ENCODE assay signal across 29 mouse cellular contexts in the genomic region with DNA sequence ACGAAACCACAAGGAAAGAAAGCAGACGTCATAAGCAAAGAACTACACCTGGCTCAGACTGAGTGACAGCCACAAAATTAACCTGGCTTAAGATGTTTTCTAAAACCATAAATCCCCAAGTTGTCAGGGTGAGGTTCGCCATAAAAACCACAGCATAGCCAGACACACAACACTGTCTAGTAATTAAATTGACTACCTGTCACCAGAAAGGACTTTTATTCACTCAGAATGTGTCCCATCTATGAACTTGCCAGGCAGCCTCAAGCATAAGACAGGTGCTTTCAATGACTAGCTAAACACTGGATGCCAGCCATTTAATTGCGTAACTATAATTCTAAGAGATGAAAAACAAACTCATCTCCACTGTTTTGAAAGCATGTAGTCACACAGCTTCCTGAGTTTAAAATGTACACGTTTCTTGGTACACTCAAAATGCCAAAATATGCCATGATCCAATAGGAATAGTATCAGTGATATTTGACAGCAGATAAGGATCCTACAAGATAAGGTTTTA. TPM values are rescaled to one million over a fixed set of nuclear protein-coding genes. Genes with fewer than 3 reads are reported as not detected.
DNase-seq lines count a peak whose midpoint lies in the region; ATAC-seq and TF ChIP-seq lines count a peak whose summit lies in the region.
"Had no signal": no experiment of that assay in that cellular context is flagged by ENCODE, and none has a peak within 500 bp of the region (broad histone marks: within the 10 kb centered on the region; RNA-seq: fewer than 3 reads in every experiment).

No protein-coding gene starts in this region.

- ATAC-seq in embryonic facial prominence, embryonic 14.5 days (ENCODE audit: low read depth), result peak; percentile 88
- no peak for ATAC-seq in forebrain, embryonic 16.5 days
- ATAC-seq in stomach, postnatal 0 days (ENCODE audit: low FRiP score, low TSS enrichment), result no peak
- ATAC-seq: hindbrain, postnatal 0 days; inflammation-experienced regulatory T-cells, adult 6 months; Patski had no signal

- no peak overlapping the region for H3K4me2 ChIP-seq in embryonic facial prominence, embryonic 14.5 days (ENCODE audit: low read depth, low read length)
- no peak overlapping the region for H3K4me2 ChIP-seq in forebrain, embryonic 16.5 days (ENCODE audit: low read length)
- H3K4me2 ChIP-seq in stomach, postnatal 0 days (replicated peaks; ENCODE audit: low read depth), result no peak overlapping the region
- H3K4me2 ChIP-seq: embryonic facial prominence, embryonic 15.5 days; forebrain, embryonic 12.5 days; forebrain, embryonic 15.5 days; heart, embryonic 12.5 days; heart, embryonic 15.5 days; hindbrain, embryonic 14.5 days had no signal

- no peaks in the 10 kb centered on the region for H3K36me3 ChIP-seq in embryonic facial prominence, embryonic 14.5 days (ENCODE audit: control insufficient read depth, insufficient read depth, low read length)
- H3K36me3 ChIP-seq in embryonic facial prominence, embryonic 10.5 days (replicated peaks), result no peaks in the 10 kb centered on the region
- H3K36me3 ChIP-seq in forebrain, embryonic 16.5 days (ENCODE audit: control insufficient read depth, insufficient read depth), result no peaks in the 10 kb centered on the region
- no peaks in the 10 kb centered on the region for H3K36me3 ChIP-seq in stomach, postnatal 0 days (ENCODE audit: control insufficient read depth, insufficient read depth, low read length)
- H3K36me3 ChIP-seq: embryonic facial prominence, embryonic 15.5 days; forebrain, embryonic 12.5 days; forebrain, embryonic 15.5 days; G1E; heart, embryonic 12.5 days; heart, embryonic 15.5 days; hindbrain, embryonic 10.5 days had no signal

- no peaks in the 10 kb centered on the region for H3K4me1 ChIP-seq in embryonic facial prominence, embryonic 14.5 days (ENCODE audit: control insufficient read depth, insufficient read depth, low read length)
- H3K4me1 ChIP-seq in embryonic facial prominence, embryonic 10.5 days, result no peaks in the 10 kb centered on the region
- H3K4me1 ChIP-seq in forebrain, embryonic 16.5 days (replicated peaks; ENCODE audit: control insufficient read depth, insufficient read depth, low read length), result no peaks in the 10 kb centered on the region
- no peaks in the 10 kb centered on the region for H3K4me1 ChIP-seq in stomach, postnatal 0 days (replicated peaks; ENCODE audit: control insufficient read depth, insufficient read depth)
- H3K4me1 ChIP-seq: embryonic facial prominence, embryonic 15.5 days; forebrain, embryonic 12.5 days; forebrain, embryonic 15.5 days; heart, embryonic 12.5 days; heart, embryonic 15.5 days; hindbrain, embryonic 10.5 days had no signal

- no peak overlapping the region for H3K4me3 ChIP-seq in embryonic facial prominence, embryonic 14.5 days (ENCODE audit: low read depth, low read length)
- no peak overlapping the region for H3K4me3 ChIP-seq in embryonic facial prominence, embryonic 10.5 days
- H3K4me3 ChIP-seq in forebrain, embryonic 16.5 days (replicated peaks; ENCODE audit: low read length), result no peak overlapping the region
- H3K4me3 ChIP-seq in stomach, postnatal 0 days (ENCODE audit: low read depth, low read length), result no peak overlapping the region
- H3K4me3 ChIP-seq: embryonic facial prominence, embryonic 15.5 days; forebrain, embryonic 12.5 days; forebrain, embryonic 15.5 days; gastrocnemius, adult 2 months; heart, embryonic 12.5 days; heart, embryonic 15.5 days; hindbrain, embryonic 10.5 days had no signal

- H3K27me3 ChIP-seq in embryonic facial prominence, embryonic 14.5 days (replicated peaks; ENCODE audit: control insufficient read depth, insufficient read depth, low read length), result no peaks in the 10 kb centered on the region
- no peaks in the 10 kb centered on the region for H3K27me3 ChIP-seq in embryonic facial prominence, embryonic 10.5 days (replicated peaks; ENCODE audit: low read depth, poor library complexity, severe bottlenecking)
- H3K27me3 ChIP-seq in forebrain, embryonic 16.5 days (replicated peaks; ENCODE audit: control insufficient read depth, insufficient read depth, low read length), result no peaks in the 10 kb centered on the region
- H3K27me3 ChIP-seq in stomach, postnatal 0 days (ENCODE audit: control insufficient read depth, insufficient read depth, low read length), result no peaks in the 10 kb centered on the region
- H3K27me3 ChIP-seq: embryonic facial prominence, embryonic 15.5 days; forebrain, embryonic 12.5 days; forebrain, embryonic 15.5 days; heart, embryonic 12.5 days; heart, embryonic 15.5 days; Patski had no signal

- no peaks in the 10 kb centered on the region for H3K9me3 ChIP-seq in embryonic facial prominence, embryonic 14.5 days (ENCODE audit: control insufficient read depth, low read length)
- no peaks in the 10 kb centered on the region for H3K9me3 ChIP-seq in embryonic facial prominence, embryonic 10.5 days
- no peaks in the 10 kb centered on the region for H3K9me3 ChIP-seq in forebrain, embryonic 16.5 days (ENCODE audit: control insufficient read depth, low read length)
- no peaks in the 10 kb centered on the region for H3K9me3 ChIP-seq in stomach, postnatal 0 days (ENCODE audit: control insufficient read depth, low read length)
- H3K9me3 ChIP-seq: embryonic facial prominence, embryonic 15.5 days; forebrain, embryonic 12.5 days; forebrain, embryonic 15.5 days; G1E; heart, embryonic 12.5 days; heart, embryonic 15.5 days; hindbrain, embryonic 10.5 days had no signal

- no peak overlapping the region for H3K9ac ChIP-seq in embryonic facial prominence, embryonic 14.5 days (ENCODE audit: low read depth, low read length)
- H3K9ac ChIP-seq in forebrain, embryonic 16.5 days (replicated peaks; ENCODE audit: low read depth, low read length), result no peak overlapping the region
- no peak overlapping the region for H3K9ac ChIP-seq in stomach, postnatal 0 days (ENCODE audit: low read length)
- H3K9ac ChIP-seq: embryonic facial prominence, embryonic 15.5 days; forebrain, embryonic 12.5 days; forebrain, embryonic 15.5 days; heart, embryonic 12.5 days; heart, embryonic 15.5 days; hindbrain, embryonic 14.5 days had no signal

- TF ChIP-seq CTCF in stomach, postnatal 0 days (IDR thresholded peaks at IDR 0.05; ENCODE audit: low read depth), result no peak

- no peak for TF ChIP-seq EP300 in stomach, postnatal 0 days (optimal IDR thresholded peaks at IDR 0.05)

- WGBS in embryonic facial prominence, embryonic 14.5 days, result 62% methylated on average over 5 of the region's 5 CpGs
- WGBS in embryonic facial prominence, embryonic 10.5 days, result 78% methylated on average over 5 of the region's 5 CpGs
- 80% methylated on average over 5 of the region's 5 CpGs for WGBS in forebrain, embryonic 16.5 days
- 48% methylated on average over 5 of the region's 5 CpGs for WGBS in stomach, postnatal 0 days

- no peak overlapping the region for H3K27ac ChIP-seq in embryonic facial prominence, embryonic 14.5 days (replicated peaks; ENCODE audit: low read depth, low read length)
- H3K27ac ChIP-seq in embryonic facial prominence, embryonic 10.5 days (replicated peaks), result no peak overlapping the region
- H3K27ac ChIP-seq in forebrain, embryonic 16.5 days (ENCODE audit: low read length), result no peak overlapping the region
- H3K27ac ChIP-seq in stomach, postnatal 0 days (replicated peaks), result no peak overlapping the region
- H3K27ac ChIP-seq: embryonic facial prominence, embryonic 15.5 days; forebrain, embryonic 12.5 days; forebrain, embryonic 15.5 days; gastrocnemius, adult 2 months; heart, embryonic 15.5 days; hindbrain, embryonic 10.5 days; hindbrain, embryonic 14.5 days; hindbrain, postnatal 0 days had no signal

- DNase-seq in embryonic facial prominence, embryonic 14.5 days (ENCODE audit: low spot score), result peak; percentile 73
- no peak for DNase-seq in embryonic facial prominence, embryonic 10.5 days (ENCODE audit: low spot score)
- DNase-seq in lung, postnatal 25 days (ENCODE audit: low spot score), result peak; percentile 7
- DNase-seq in lung, postnatal 10 days, result no peak
- DNase-seq in forelimb bud, embryonic 11.5 days (ENCODE audit: low read depth, low spot score), result peak; percentile 11
- no peak for DNase-seq in stomach, postnatal 0 days (ENCODE audit: low spot score)
- DNase-seq: adrenal gland, postnatal 10 days; cerebellum, adult 11 months; cerebellum, adult 2 months; cerebellum, adult 9-11 months; cerebellum, postnatal 25 days; embryo, embryonic 11 days; gastrocnemius, adult 2 months; gastrocnemius, postnatal 14 days; heart, adult 18-20 months; heart, postnatal 10 days; heart, postnatal 36 days had no signal

RNA-seq across cellular contexts. Expression of a gene that starts 38.0 kb away (rescaled TPM):
- 9.4 and 12.2 TPM in 2 replicates for polyA plus RNA-seq in embryonic facial prominence, embryonic 14.5 days (2014; fragmentation: Nextera tagmentation; extraction: Ambion mirVana)
- polyA plus RNA-seq in embryonic facial prominence, embryonic 10.5 days (2016; fragmentation: Nextera tagmentation; extraction: Ambion mirVana), result 6.6 and 6.7 TPM in 2 replicates
- 7.2 and 13.8 TPM in 2 replicates for polyA plus RNA-seq in forebrain, embryonic 16.5 days (2015; fragmentation: Nextera tagmentation; extraction: Ambion mirVana)
- 7.9 and 8.9 TPM in 2 replicates for polyA plus RNA-seq in stomach, postnatal 0 days (2015; fragmentation: Nextera tagmentation; extraction: Ambion mirVana)

Comparison
In these comparisons a context has a peak if more than half of its experiments do, and no peak if none do; other contexts are left out.
1. DNase-seq: peak in embryonic facial prominence, embryonic 14.5 days (single experiment), lung, postnatal 25 days (single experiment) and forelimb bud, embryonic 11.5 days (single experiment); none in embryonic facial prominence, embryonic 10.5 days (single experiment), lung, postnatal 10 days (single experiment) and stomach, postnatal 0 days (single experiment).